Mouse (Mus musculus) liver, adult 2 months (tissue): ENCODE results near the gene Rab12. TPM values are rescaled to one million over a fixed set of nuclear protein-coding genes. Genes with fewer than 3 reads are reported as not detected.

Source experiments
- DNase-seq: peaks from one replicate; pipeline ENCODE4 v3.0.0-alpha.2; 2011; ENCODE audit warnings: low read depth, low spot score; ENCODE audit errors: extremely low read depth
- H3K27ac ChIP-seq: fragments of 200-500 bp; replicated peaks from 2 replicates; pipeline ENCODE4 v1.5.1; 2012; ENCODE audit warnings: low read depth, mild to moderate bottlenecking, control low read depth, inconsistent platforms, low read length; ENCODE audit not compliant: insufficient read depth
- H3K27me3 ChIP-seq: fragments of 200-500 bp; 2 replicates; pipeline ENCODE4 v1.6.1; 2012; ENCODE audit warnings: mild to moderate bottlenecking, moderate library complexity, low read length, inconsistent platforms; ENCODE audit not compliant: control insufficient read depth, insufficient read depth
- H3K36me3 ChIP-seq: fragments of 200-500 bp; 2 replicates; pipeline ENCODE4 v1.6.1; 2012; ENCODE audit warnings: low read length, inconsistent platforms; ENCODE audit not compliant: control insufficient read depth, insufficient read depth
- H3K4me1 ChIP-seq: fragments of 200-500 bp; 2 replicates; pipeline ENCODE4 v1.6.1; 2011; ENCODE audit warnings: low read length; ENCODE audit not compliant: control insufficient read depth, insufficient read depth
- H3K4me3 ChIP-seq: fragments of 200-500 bp; 2 replicates; pipeline ENCODE4 v1.5.1; 2011; ENCODE audit warnings: low read depth, mild to moderate bottlenecking, control low read depth, low read length, moderate library complexity; ENCODE audit not compliant: insufficient read depth
- H3K79me2 ChIP-seq: fragments of 200-500 bp; 2 replicates; pipeline ENCODE4 v1.6.1; 2012; ENCODE audit warnings: inconsistent platforms, mild to moderate bottlenecking, low read length, moderate library complexity; ENCODE audit not compliant: control insufficient read depth, insufficient read depth
- H3K9ac ChIP-seq: fragments of 200-500 bp; 2 replicates; pipeline ENCODE4 v1.6.1; 2012; ENCODE audit warnings: low read depth, mild to moderate bottlenecking, control low read depth, inconsistent platforms, low read length
- CTCF ChIP-seq: fragments of 200-500 bp; IDR thresholded peaks from 2 replicates; pipeline ENCODE4 v1.5.1; 2011; ENCODE audit warnings: low read depth, low read length, control low read depth
- POLR2A ChIP-seq: fragments of 200-500 bp; IDR thresholded peaks from 2 replicates; pipeline ENCODE4 v1.6.1; 2011; ENCODE audit warnings: low read length, control low read depth; ENCODE audit not compliant: insufficient read depth; ENCODE audit errors: extremely low read depth
- WGBS: fragments of 180-500 bp; shearing (Covaris S2); methylation state at CpG from one replicate; pipeline ENCODE4 v1.1.7; 2018; 5-methylcytosine and 5-hydroxymethylcytosine counted together
- polyA plus RNA-seq: library from polyadenylated mRNA; depleted of rRNA; stranded (reverse); fragments of >200 nt; gene quantifications from 2 replicates; pipeline ENCODE4 v1.2.3, GENCODE M21; 2012; rRNA removed
- total RNA-seq: library from RNA; depleted of rRNA; stranded (reverse); fragments of >200 nt; gene quantifications from 2 replicates; pipeline ENCODE4 v1.2.3, GENCODE M21; 2014; rRNA removed

Rab12 gene
- total and polyA plus RNA-seq, 2 experiments, result 10.3 to 15.2 TPM

- H3K4me3 ChIP-seq, result peak overlapping the region; percentile 54; the same call in 1 of the 2 replicates
- DNase-seq, result no peak
- H3K4me1 ChIP-seq, result peaks cover 3% of the 10 kb centered on the region; the same call in 1 of the 2 replicates
- no peaks in the 10 kb centered on the region for H3K36me3 ChIP-seq
- no peaks in the 10 kb centered on the region for H3K79me2 ChIP-seq
- H3K27me3 ChIP-seq, result peaks cover 24% of the 10 kb centered on the region
- no peak for TF ChIP-seq CTCF
- no peak for TF ChIP-seq POLR2A
- peak overlapping the region; percentile 11 for H3K9ac ChIP-seq
- H3K27ac ChIP-seq, result no peak overlapping the region
- WGBS, result 1% methylated on average over 116 of the region's 136 CpGs
These were observed 70.8 kb downstream of the Rab12 start for GRCm38 (mm10) chr17:66448421-66449405.

- Histone ChIP-seq H3K4me3 (no peak overlapping the region; the same call in 1 of the 2 replicates), H3K27ac (no peak overlapping the region), H3K79me2 (no peaks in the 10 kb centered on the region), H3K4me1 (peaks cover 3% of the 10 kb centered on the region; the same call in 1 of the 2 replicates), H3K9ac (no peak overlapping the region), H3K36me3 (no peaks in the 10 kb centered on the region), H3K27me3 (peaks cover 24% of the 10 kb centered on the region)
- TF ChIP-seq CTCF (no peak), POLR2A (no peak)
- no peak for DNase-seq
- 8% methylated on average over 13 of the region's 13 CpGs for WGBS
These were observed 71.6 kb downstream of the Rab12 start for GRCm38 (mm10) chr17:66447978-66448377.

GRCm38 (mm10) chr17:66447007-66447312 is 72.6 kb downstream of the Rab12 start:
- Histone ChIP-seq H3K36me3 (no peaks in the 10 kb centered on the region), H3K27me3 (peaks cover 24% of the 10 kb centered on the region), H3K27ac (no peak overlapping the region), H3K4me3 (no peak overlapping the region), H3K79me2 (no peaks in the 10 kb centered on the region), H3K9ac (no peak overlapping the region), H3K4me1 (peaks cover 3% of the 10 kb centered on the region; the same call in 1 of the 2 replicates)
- no peak for DNase-seq
- TF ChIP-seq POLR2A (no peak), CTCF (no peak)
- 64% methylated on average over 7 of the region's 7 CpGs for WGBS

GRCm38 (mm10) chr17:66446196-66447006 is 73.1 kb downstream of the Rab12 start:
- DNase-seq, result no peak
- no peak overlapping the region for H3K27ac ChIP-seq
- peaks cover 3% of the 10 kb centered on the region; the same call in 1 of the 2 replicates for H3K4me1 ChIP-seq
- TF ChIP-seq POLR2A (no peak), CTCF (no peak)
- WGBS, result 79% methylated on average over 7 of the region's 7 CpGs
- no peaks in the 10 kb centered on the region for H3K79me2 ChIP-seq
- no peak overlapping the region for H3K9ac ChIP-seq
- no peaks in the 10 kb centered on the region for H3K36me3 ChIP-seq
- H3K4me3 ChIP-seq, result no peak overlapping the region
- H3K27me3 ChIP-seq, result peaks cover 24% of the 10 kb centered on the region

Other genes with a start within 250 kb of the Rab12 start
- gene Mtcl1, start 70.0 kb downstream of the Rab12 start, total RNA-seq, result 0.28 and 0.54 TPM in 2 replicates
- gene Mtcl1, start 70.0 kb downstream of the Rab12 start, polyA plus RNA-seq, result 0.05 and 0.15 TPM in 2 replicates
- gene Themis3, start 74.9 kb upstream of the Rab12 start, total RNA-seq, result not detected in 2 replicates
- gene Themis3, start 74.9 kb upstream of the Rab12 start, polyA plus RNA-seq, result not detected in 2 replicates